Mouse (Mus musculus) forebrain, embryonic 11.5 days (tissue): ENCODE data around the gene Eif4e1b. TPM values are rescaled to one million over a fixed set of nuclear protein-coding genes. Genes with fewer than 3 reads are reported as not detected.

Experiments used
- ATAC-seq: fragments of 200-750 bp; cut with Nextera tagmentation; replicated peaks from 2 replicates; pipeline ENCODE4 v1.8.0; 2017; ENCODE audit warnings: moderate TSS enrichment; ENCODE audit not compliant: low FRiP score
- DNase-seq: peaks from one replicate; pipeline ENCODE4 v3.0.0-alpha.2; 2017; ENCODE audit warnings: low spot score
- H3K27ac ChIP-seq: fragments of 300-500 bp; sonication (generic); 2 replicates; pipeline ENCODE4 v1.5.1; 2014; ENCODE audit warnings: low read depth, low read length
- H3K27me3 ChIP-seq: fragments of 300-500 bp; sonication (generic); 2 replicates; pipeline ENCODE4 v1.6.1; 2014; ENCODE audit warnings: mild to moderate bottlenecking, low read length, mixed read lengths; ENCODE audit not compliant: control insufficient read depth, insufficient read depth
- H3K36me3 ChIP-seq: fragments of 300-500 bp; sonication (generic); 2 replicates; pipeline ENCODE4 v1.6.1; 2014; ENCODE audit warnings: mild to moderate bottlenecking, low read length, moderate library complexity, mixed read lengths; ENCODE audit not compliant: control insufficient read depth, insufficient read depth
- H3K4me1 ChIP-seq: fragments of 300-500 bp; sonication (generic); replicated peaks from 2 replicates; pipeline ENCODE4 v1.6.1; 2014; ENCODE audit warnings: low read length, mixed read lengths; ENCODE audit not compliant: control insufficient read depth, insufficient read depth
- H3K4me2 ChIP-seq: fragments of 300-500 bp; sonication (generic); 2 replicates; pipeline ENCODE4 v1.6.1; 2014; ENCODE audit warnings: low read depth, mild to moderate bottlenecking, low read length, moderate library complexity, mixed read lengths; ENCODE audit not compliant: severe bottlenecking
- H3K4me3 ChIP-seq: fragments of 300-500 bp; sonication (generic); 2 replicates; pipeline ENCODE4 v1.5.1; 2014; ENCODE audit warnings: low read depth, low read length
- H3K9ac ChIP-seq: fragments of 300-500 bp; sonication (generic); 2 replicates; pipeline ENCODE4 v1.6.1; 2014; ENCODE audit warnings: low read length
- H3K9me3 ChIP-seq: fragments of 300-500 bp; sonication (generic); 2 replicates; pipeline ENCODE4 v1.6.1; 2016; ENCODE audit warnings: low read length, mixed read lengths; ENCODE audit not compliant: control insufficient read depth
- WGBS: fragments of 180-500 bp; shearing (Covaris S2); extraction: QIAGEN DNeasy Blood & Tissue Kit; methylation state at CpG from one replicate; pipeline ENCODE4 v1.1.7; 2014; 5-methylcytosine and 5-hydroxymethylcytosine counted together
- polyA plus RNA-seq: library from polyadenylated mRNA; unstranded; fragments of >200 nt; fragmentation: Nextera tagmentation; extraction: Ambion mirVana; gene quantifications from 2 replicates; pipeline ENCODE4 v1.2.1, GENCODE M21; 2014

Gene Eif4e1b
- not detected in 2 replicates for polyA plus RNA-seq

- Histone ChIP-seq H3K27ac (no peak within 1 kb of the TSS), H3K9me3 (no peaks in the 10 kb centered on the region), H3K27me3 (no peaks in the 10 kb centered on the region), H3K4me2 (no peak within 1 kb of the TSS), H3K9ac (no peak within 1 kb of the TSS), H3K36me3 (no peaks in the 10 kb centered on the region), H3K4me3 (no peak within 1 kb of the TSS), H3K4me1 (no peaks in the 10 kb centered on the region)
- WGBS, result 86% methylated on average over 4 of the region's 4 CpGs
- no peak for DNase-seq
- no peak for ATAC-seq
These were observed at the start of gene Eif4e1b for GRCm38 (mm10) chr13:54783698-54784097. TSS of gene Eif4e1b (plus strand) at chr13:54783998.

- no peaks in the 10 kb centered on the region for H3K9me3 ChIP-seq
- ATAC-seq, result no peak
- H3K4me3 ChIP-seq, result 0 out of 2 replicates have a peak overlapping the region, but pooled peaks have one; percentile 25
- H3K4me1 ChIP-seq, result peaks cover 6% of the 10 kb centered on the region
- no peak overlapping the region for H3K9ac ChIP-seq
- no peak for DNase-seq
- no peaks in the 10 kb centered on the region for H3K36me3 ChIP-seq
- no peak overlapping the region for H3K4me2 ChIP-seq
- 26% methylated on average over 3 of the region's 3 CpGs for WGBS
- H3K27ac ChIP-seq, result no peak overlapping the region
- peaks cover 36% of the 10 kb centered on the region for H3K27me3 ChIP-seq
These were observed 46.9 kb upstream of the Eif4e1b start for GRCm38 (mm10) chr13:54736931-54737330.

GRCm38 (mm10) chr13:54737488-54738212 lies 46.1 kb upstream of the Eif4e1b start:
- Histone ChIP-seq H3K27ac (no peak overlapping the region), H3K4me3 (peak overlapping the region; percentile 25; the same call in 1 of the 2 replicates), H3K4me1 (peaks cover 6% of the 10 kb centered on the region), H3K36me3 (no peaks in the 10 kb centered on the region), H3K9ac (no peak overlapping the region), H3K9me3 (no peaks in the 10 kb centered on the region), H3K4me2 (peak overlapping the region; percentile 45), H3K27me3 (peaks cover 36% of the 10 kb centered on the region)
- WGBS, result 1% methylated on average over 81 of the region's 87 CpGs
- ATAC-seq (no peak), DNase-seq (peak; percentile 69)

GRCm38 (mm10) chr13:54738213-54738601 lies 45.6 kb upstream of the Eif4e1b start:
- Histone ChIP-seq H3K27me3 (peaks cover 36% of the 10 kb centered on the region), H3K9me3 (no peaks in the 10 kb centered on the region), H3K4me1 (peaks cover 6% of the 10 kb centered on the region), H3K27ac (no peak overlapping the region), H3K36me3 (no peaks in the 10 kb centered on the region), H3K9ac (no peak overlapping the region), H3K4me2 (peak overlapping the region; percentile 45), H3K4me3 (peak overlapping the region; percentile 25; the same call in 1 of the 2 replicates)
- ATAC-seq, result no peak
- no peak for DNase-seq
- WGBS, result 5% methylated on average over 17 of the region's 34 CpGs

GRCm38 (mm10) chr13:54746110-54746509 lies 37.7 kb upstream of the Eif4e1b start:
- no peak for ATAC-seq
- H3K27me3 ChIP-seq, result peaks cover 11% of the 10 kb centered on the region
- no peaks in the 10 kb centered on the region for H3K9me3 ChIP-seq
- 0 out of 2 replicates have a peak, but pooled peaks cover 2% of the 10 kb centered on the region for H3K4me1 ChIP-seq
- WGBS, result 46% methylated on average over 6 of the region's 6 CpGs
- no peaks in the 10 kb centered on the region for H3K36me3 ChIP-seq
- H3K4me3 ChIP-seq, result no peak overlapping the region
- no peak overlapping the region for H3K4me2 ChIP-seq
- no peak overlapping the region for H3K9ac ChIP-seq
- no peak overlapping the region for H3K27ac ChIP-seq
- no peak for DNase-seq

GRCm38 (mm10) chr13:54746896-54747295 lies 36.9 kb upstream of the Eif4e1b start:
- Histone ChIP-seq H3K27me3 (peaks cover 16% of the 10 kb centered on the region), H3K36me3 (no peaks in the 10 kb centered on the region), H3K4me1 (0 out of 2 replicates have a peak, but pooled peaks cover 2% of the 10 kb centered on the region), H3K9ac (no peak overlapping the region), H3K4me3 (no peak overlapping the region), H3K9me3 (no peaks in the 10 kb centered on the region), H3K4me2 (no peak overlapping the region), H3K27ac (no peak overlapping the region)
- DNase-seq (no peak), ATAC-seq (no peak)
- 40% methylated on average over 10 of the region's 10 CpGs for WGBS

- DNase-seq (no peak), ATAC-seq (no peak)
- Histone ChIP-seq H3K4me2 (peak overlapping the region; percentile 67; the same call in 1 of the 2 replicates), H3K9me3 (no peaks in the 10 kb centered on the region), H3K4me3 (no peak overlapping the region), H3K36me3 (no peaks in the 10 kb centered on the region), H3K9ac (no peak overlapping the region), H3K27ac (no peak overlapping the region), H3K27me3 (peaks cover 16% of the 10 kb centered on the region), H3K4me1 (0 out of 2 replicates have a peak, but pooled peaks cover 2% of the 10 kb centered on the region)
- 85% methylated on average over 8 of the region's 8 CpGs for WGBS
These were observed 35.6 kb upstream of the Eif4e1b start for GRCm38 (mm10) chr13:54748190-54748589.

GRCm38 (mm10) chr13:54748721-54749060 lies 35.1 kb upstream of the Eif4e1b start:
- H3K4me2 ChIP-seq, result peak overlapping the region; percentile 67
- ATAC-seq (peak; percentile 21), DNase-seq (no peak)
- H3K9ac ChIP-seq, result peak overlapping the region; percentile 70
- no peaks in the 10 kb centered on the region for H3K36me3 ChIP-seq
- no peaks in the 10 kb centered on the region for H3K9me3 ChIP-seq
- H3K4me3 ChIP-seq, result peak overlapping the region; percentile 67
- no peak overlapping the region for H3K27ac ChIP-seq
- 40% methylated on average over 10 of the region's 10 CpGs for WGBS
- peaks cover 16% of the 10 kb centered on the region for H3K27me3 ChIP-seq
- H3K4me1 ChIP-seq, result 0 out of 2 replicates have a peak, but pooled peaks cover 2% of the 10 kb centered on the region
